Mouse (Mus musculus): ENCODE data around the gene Eid1. TPM values are rescaled to one million over a fixed set of nuclear protein-coding genes. Genes with fewer than 3 reads are reported as not detected.
A peak's percentile ranks its signal among the peaks of the same experiment; 100 is the strongest.

Eid1 gene
- polyA plus RNA-seq, 1 experiment from 2014 or later = 128 TPM

DNA sequence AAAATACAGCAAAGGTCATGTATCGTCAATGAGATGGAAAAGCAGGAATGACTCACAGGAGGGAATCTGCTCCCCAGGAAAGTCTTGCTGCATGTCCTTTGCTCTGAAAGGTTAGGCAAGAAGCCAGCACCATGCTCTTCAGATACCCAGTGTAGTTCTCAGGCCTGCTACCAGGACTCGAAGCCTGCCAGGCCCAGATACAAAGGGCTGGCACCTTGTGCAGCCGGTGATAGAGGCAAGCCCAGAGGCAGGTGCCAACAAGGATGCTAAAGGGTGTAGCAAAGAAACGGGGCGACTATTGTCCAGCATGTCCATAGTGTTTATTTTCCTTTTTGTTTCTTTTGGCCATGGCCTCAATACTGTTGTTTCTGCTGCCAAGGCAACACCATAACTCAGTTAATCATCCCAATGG is 33.6 kb downstream of the Eid1 start:
- Histone ChIP-seq H3K4me3 (ENCODE audit: low read length) (no peak overlapping the region), H3K27me3 (ENCODE audit: control insufficient read depth, insufficient read depth, low read length) (no peaks in the 10 kb centered on the region), H3K4me2 (ENCODE audit: low read depth, low read length) (no peak overlapping the region), H3K36me3 (ENCODE audit: control insufficient read depth, insufficient read depth) (no peaks in the 10 kb centered on the region), H3K9me3 (replicated peaks; ENCODE audit: control insufficient read depth, low read length) (no peaks in the 10 kb centered on the region), H3K9ac (ENCODE audit: low read length) (no peak overlapping the region), H3K4me1 (ENCODE audit: control insufficient read depth, insufficient read depth, low read length) (no peaks in the 10 kb centered on the region), H3K27ac (ENCODE audit: low read length) (no peak overlapping the region)
- no peak for ATAC-seq (replicated peaks; ENCODE audit: extremely low read depth, insufficient read depth, low FRiP score)
- WGBS = 55% methylated on average over 5 of the region's 5 CpGs

DNA sequence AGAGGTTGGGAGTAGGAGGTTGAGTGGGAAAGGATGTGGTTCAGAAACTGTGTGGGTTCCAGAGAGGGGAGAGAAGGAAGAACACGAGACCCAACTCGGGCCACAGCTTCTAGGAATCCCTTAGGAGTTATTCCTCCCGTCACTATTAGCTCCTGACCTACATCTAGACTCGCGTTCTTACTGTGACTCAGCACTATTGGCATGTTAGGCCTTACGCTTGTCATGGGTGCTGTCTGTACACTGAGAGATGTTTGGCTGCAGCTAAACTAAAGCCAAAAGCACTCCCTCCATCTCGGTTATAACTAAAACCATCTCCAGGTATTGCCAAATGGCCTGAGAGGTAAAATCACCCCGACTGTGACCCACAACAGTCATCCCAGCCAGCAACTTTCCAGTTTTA is 43.7 kb downstream of the Eid1 start:
- no peak overlapping the region for H3K9ac ChIP-seq (ENCODE audit: low read length)
- ATAC-seq (replicated peaks; ENCODE audit: extremely low read depth, insufficient read depth, low FRiP score) = no peak
- peaks cover 4% of the 10 kb centered on the region for H3K27me3 ChIP-seq (ENCODE audit: control insufficient read depth, insufficient read depth, low read length)
- no peak overlapping the region for H3K4me2 ChIP-seq (ENCODE audit: low read depth, low read length)
- no peak overlapping the region for H3K4me3 ChIP-seq (ENCODE audit: low read length)
- H3K27ac ChIP-seq (ENCODE audit: low read length) = no peak overlapping the region
- no peaks in the 10 kb centered on the region for H3K4me1 ChIP-seq (ENCODE audit: control insufficient read depth, insufficient read depth, low read length)
- WGBS = 74% methylated on average over 8 of the region's 8 CpGs
- no peaks in the 10 kb centered on the region for H3K36me3 ChIP-seq (ENCODE audit: control insufficient read depth, insufficient read depth)
- H3K9me3 ChIP-seq (replicated peaks; ENCODE audit: control insufficient read depth, low read length) = no peaks in the 10 kb centered on the region

DNA sequence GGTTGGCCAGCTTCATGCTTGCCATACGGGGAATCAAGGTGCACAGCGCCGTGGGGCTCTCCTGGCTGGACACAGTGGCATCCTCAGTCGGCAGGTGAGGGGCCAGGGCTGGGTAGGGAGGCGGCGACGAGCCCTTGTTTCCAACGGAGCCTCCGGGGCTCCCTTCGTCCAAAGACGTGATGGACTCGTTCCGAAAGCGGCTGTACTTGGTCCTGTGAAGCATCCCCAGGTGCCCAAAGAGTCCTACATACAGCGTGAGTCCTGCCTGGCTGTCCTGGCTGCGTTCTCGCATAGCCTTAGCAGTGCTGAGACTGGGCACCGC is 50.2 kb downstream of the Eid1 start:
- H3K36me3 ChIP-seq (ENCODE audit: control insufficient read depth, insufficient read depth) = no peaks in the 10 kb centered on the region
- H3K27me3 ChIP-seq (ENCODE audit: control insufficient read depth, insufficient read depth, low read length) = peaks cover 15% of the 10 kb centered on the region
- H3K4me1 ChIP-seq (ENCODE audit: control insufficient read depth, insufficient read depth, low read length) = peaks cover 10% of the 10 kb centered on the region
- ATAC-seq (replicated peaks; ENCODE audit: extremely low read depth, insufficient read depth, low FRiP score) = peak; percentile 54
- H3K4me3 ChIP-seq (ENCODE audit: low read length) = peak overlapping the region; percentile 63
- no peaks in the 10 kb centered on the region for H3K9me3 ChIP-seq (replicated peaks; ENCODE audit: control insufficient read depth, low read length)
- peak overlapping the region; percentile 64 for H3K9ac ChIP-seq (ENCODE audit: low read length)
- WGBS = 1% methylated on average over 18 of the region's 18 CpGs
- no peak overlapping the region for H3K27ac ChIP-seq (ENCODE audit: low read length)
- peak overlapping the region; percentile 99 for H3K4me2 ChIP-seq (ENCODE audit: low read depth, low read length)

DNA sequence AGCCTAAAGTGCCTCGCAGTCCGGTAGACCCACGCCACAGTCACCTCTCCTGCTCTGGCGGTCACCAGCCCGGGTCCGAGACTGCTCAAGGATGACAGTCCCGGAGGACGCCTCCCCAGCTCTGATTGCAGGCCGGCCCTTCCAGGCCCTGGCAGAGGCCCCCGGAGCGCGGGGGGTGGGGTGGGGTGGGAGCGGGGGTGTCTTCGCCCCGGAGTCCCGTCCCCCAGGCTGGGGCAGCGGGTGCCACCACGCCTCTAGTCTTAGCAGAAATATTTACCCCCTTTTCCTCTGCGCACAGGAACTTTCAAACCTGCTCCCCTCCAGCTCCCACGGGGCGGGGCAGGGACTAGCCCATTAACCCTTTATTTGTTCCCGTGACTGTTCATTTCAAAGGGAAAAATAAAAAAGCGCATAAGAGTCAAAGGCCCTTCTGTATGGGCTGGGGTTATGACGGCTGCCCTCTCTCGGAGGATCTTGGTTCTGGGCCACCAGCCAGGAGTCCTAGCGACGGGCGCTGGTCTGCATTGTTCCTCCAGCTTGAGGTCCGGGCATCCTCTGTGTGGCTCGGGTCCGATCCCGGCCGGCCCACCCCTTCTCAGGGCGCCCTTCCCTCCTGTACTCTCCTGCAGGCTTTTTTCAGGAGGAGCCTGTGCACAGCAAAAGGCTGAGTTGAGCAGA is 50.7 kb downstream of the Eid1 start:
- H3K9me3 ChIP-seq (replicated peaks; ENCODE audit: control insufficient read depth, low read length) = no peaks in the 10 kb centered on the region
- no peaks in the 10 kb centered on the region for H3K36me3 ChIP-seq (ENCODE audit: control insufficient read depth, insufficient read depth)
- WGBS = under 1% methylated on average over 34 of the region's 34 CpGs
- peak overlapping the region; percentile 64 for H3K9ac ChIP-seq (ENCODE audit: low read length)
- H3K27ac ChIP-seq (ENCODE audit: low read length) = no peak overlapping the region
- H3K27me3 ChIP-seq (ENCODE audit: control insufficient read depth, insufficient read depth, low read length) = peaks cover 15% of the 10 kb centered on the region
- H3K4me3 ChIP-seq (ENCODE audit: low read length) = peak overlapping the region; percentile 63
- H3K4me1 ChIP-seq (ENCODE audit: control insufficient read depth, insufficient read depth, low read length) = peaks cover 10% of the 10 kb centered on the region
- H3K4me2 ChIP-seq (ENCODE audit: low read depth, low read length) = peak overlapping the region; percentile 99
- ATAC-seq (replicated peaks; ENCODE audit: extremely low read depth, insufficient read depth, low FRiP score) = peak; percentile 73

DNA sequence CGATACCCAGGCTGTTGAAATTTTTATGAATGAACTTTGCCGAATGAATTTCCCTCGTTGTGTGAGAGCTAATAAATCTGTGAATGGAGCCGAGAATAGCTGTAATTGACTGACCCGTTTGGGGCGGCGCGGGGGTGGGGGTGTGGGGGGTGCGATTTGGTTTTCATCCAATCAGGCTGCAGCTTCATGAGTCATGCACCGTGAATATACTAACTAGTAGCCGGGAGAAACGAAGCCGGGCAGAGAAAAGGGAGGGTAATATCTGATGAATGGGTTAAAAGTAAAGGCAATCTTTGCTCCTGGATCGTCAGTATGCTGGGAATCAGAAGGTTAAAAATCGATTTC is 51.2 kb downstream of the Eid1 start, which contains the start of gene Shc4:
Gene Shc4 (minus strand): TSS at position 63 of the 345 bp plus-strand sequence.
- Histone ChIP-seq H3K27ac (ENCODE audit: low read length) (no peak within 1 kb of the TSS), H3K36me3 (ENCODE audit: control insufficient read depth, insufficient read depth) (no peaks in the 10 kb centered on the region), H3K4me3 (ENCODE audit: low read length) (peak within 1 kb of the TSS; percentile 63), H3K27me3 (ENCODE audit: control insufficient read depth, insufficient read depth, low read length) (peaks cover 15% of the 10 kb centered on the region), H3K4me1 (ENCODE audit: control insufficient read depth, insufficient read depth, low read length) (peaks cover 10% of the 10 kb centered on the region), H3K9me3 (replicated peaks; ENCODE audit: control insufficient read depth, low read length) (no peaks in the 10 kb centered on the region), H3K4me2 (ENCODE audit: low read depth, low read length) (peak within 1 kb of the TSS; percentile 99), H3K9ac (ENCODE audit: low read length) (peak within 1 kb of the TSS; percentile 64)
- peak; percentile 44 for ATAC-seq (replicated peaks; ENCODE audit: extremely low read depth, insufficient read depth, low FRiP score)
- under 1% methylated on average over 15 of the region's 15 CpGs for WGBS

Other genes starting within 250 kb of the Eid1 start
- gene Gm9913, start 168.0 kb upstream of the Eid1 start, polyA plus RNA-seq (2015; fragmentation: Nextera tagmentation; extraction: Ambion mirVana) = 0.29 and 0.32 TPM in 2 replicates
- gene Fbn1, start 165.1 kb upstream of the Eid1 start, polyA plus RNA-seq (2015; fragmentation: Nextera tagmentation; extraction: Ambion mirVana) = 14.8 and 19.4 TPM in 2 replicates
- gene Cep152, start 48.0 kb upstream of the Eid1 start, polyA plus RNA-seq (2015; fragmentation: Nextera tagmentation; extraction: Ambion mirVana) = 4.2 and 4.7 TPM in 2 replicates
- 1.3 and 1.7 TPM in 2 replicates for gene Shc4, start 51.1 kb downstream of the Eid1 start, polyA plus RNA-seq (2015; fragmentation: Nextera tagmentation; extraction: Ambion mirVana)
- 13.1 and 14.0 TPM in 2 replicates for gene Secisbp2l, start 109.8 kb downstream of the Eid1 start, polyA plus RNA-seq (2015; fragmentation: Nextera tagmentation; extraction: Ambion mirVana)
- 29.0 and 32.4 TPM in 2 replicates for gene Galk2, start 186.0 kb downstream of the Eid1 start, polyA plus RNA-seq (2015; fragmentation: Nextera tagmentation; extraction: Ambion mirVana)
- gene Cops2, start 186.0 kb downstream of the Eid1 start, polyA plus RNA-seq (2015; fragmentation: Nextera tagmentation; extraction: Ambion mirVana) = 56.5 and 58.6 TPM in 2 replicates

Measured in heart, embryonic 16.5 days (tissue).